Mouse (Mus musculus) gonadal fat pad, adult 2 months (tissue): ENCODE measurements around the gene Bmpr2. TPM values are rescaled to one million over a fixed set of nuclear protein-coding genes. Genes with fewer than 3 reads are reported as not detected.

Experiments
- polyA plus RNA-seq: library from polyadenylated mRNA; depleted of rRNA; stranded (reverse); fragments of >200 nt; gene quantifications from 2 replicates; pipeline ENCODE4 v1.2.3, GENCODE M21; 2012; rRNA removed

The Bmpr2 gene
- polyA plus RNA-seq, 1 experiment, result 10.3 TPM

Other genes with a start within 250 kb of the Bmpr2 start
- gene Gm973, start 247.1 kb upstream of the Bmpr2 start, polyA plus RNA-seq, result 1.2 and 2.0 TPM in 2 replicates
- 22.6 and 25.6 TPM in 2 replicates for gene Sumo1, start 92.6 kb upstream of the Bmpr2 start, polyA plus RNA-seq
- 11.3 and 12.3 TPM in 2 replicates for gene Nop58, start 78.4 kb upstream of the Bmpr2 start, polyA plus RNA-seq
- 9.6 and 13.3 TPM in 2 replicates for gene Fam117b, start 149.6 kb downstream of the Bmpr2 start, polyA plus RNA-seq